Mouse (Mus musculus) forebrain, embryonic 13.5 days (tissue): Measurements from ENCODE around the gene Efna3. TPM values are rescaled to one million over a fixed set of nuclear protein-coding genes. Genes with fewer than 3 reads are reported as not detected.

Experiments used
- polyA plus RNA-seq: library from polyadenylated mRNA; unstranded; fragments of >200 nt; fragmentation: Nextera tagmentation; extraction: Ambion mirVana; gene quantifications from 2 replicates; pipeline ENCODE4 v1.2.1, GENCODE M21; 2015

Efna3 gene
- polyA plus RNA-seq, 1 experiment from 2014 or later: 18.7 TPM

Other genes starting within 250 kb of the Efna3 start
- gene Rusc1, start 229.7 kb downstream of the Efna3 start, polyA plus RNA-seq: 38.4 and 40.5 TPM in 2 replicates
- not detected in 2 replicates for gene Gm43738, start 221.9 kb downstream of the Efna3 start, polyA plus RNA-seq
- gene Fdps, start 221.0 kb downstream of the Efna3 start, polyA plus RNA-seq: 315 and 326 TPM in 2 replicates
- 0.09 and 0.26 TPM in 2 replicates for gene Pklr, start 186.8 kb downstream of the Efna3 start, polyA plus RNA-seq
- gene Hcn3, start 162.8 kb downstream of the Efna3 start, polyA plus RNA-seq: 19.0 and 19.6 TPM in 2 replicates
- gene Clk2, start 158.2 kb downstream of the Efna3 start, polyA plus RNA-seq: 25.0 and 26.2 TPM in 2 replicates
- 102 and 109 TPM in 2 replicates for gene Scamp3, start 145.5 kb downstream of the Efna3 start, polyA plus RNA-seq
- gene Fam189b, start 139.8 kb downstream of the Efna3 start, polyA plus RNA-seq: 15.1 and 23.0 TPM in 2 replicates
- gene Gba, start 120.0 kb downstream of the Efna3 start, polyA plus RNA-seq: 34.6 and 36.3 TPM in 2 replicates
- gene Thbs3, start 107.8 kb downstream of the Efna3 start, polyA plus RNA-seq: 79.2 and 96.1 TPM in 2 replicates
- 196 and 201 TPM in 2 replicates for gene Mtx1, start 95.9 kb downstream of the Efna3 start, polyA plus RNA-seq
- 2.8 and 3.1 TPM in 2 replicates for gene Muc1, start 93.9 kb downstream of the Efna3 start, polyA plus RNA-seq
- 221 and 237 TPM in 2 replicates for gene Krtcap2, start 77.0 kb downstream of the Efna3 start, polyA plus RNA-seq
- 36.6 and 43.2 TPM in 2 replicates for gene Trim46, start 76.7 kb downstream of the Efna3 start, polyA plus RNA-seq
- 100 and 106 TPM in 2 replicates for gene Dpm3, start 63.6 kb downstream of the Efna3 start, polyA plus RNA-seq
- 25.8 and 32.7 TPM in 2 replicates for gene Slc50a1, start 52.4 kb downstream of the Efna3 start, polyA plus RNA-seq
- gene Efna1, start 41.8 kb downstream of the Efna3 start, polyA plus RNA-seq: 9.5 and 10.9 TPM in 2 replicates
- 16.0 and 16.3 TPM in 2 replicates for gene Efna4, start 15.1 kb upstream of the Efna3 start, polyA plus RNA-seq
- gene Adam15, start 27.0 kb upstream of the Efna3 start, polyA plus RNA-seq: 24.1 and 27.5 TPM in 2 replicates
- gene Dcst2, start 39.0 kb upstream of the Efna3 start, polyA plus RNA-seq: 0.06 and 0.13 TPM in 2 replicates
- gene Dcst1, start 42.3 kb upstream of the Efna3 start, polyA plus RNA-seq: 0.37 and 0.57 TPM in 2 replicates
- gene Zbtb7b, start 71.8 kb upstream of the Efna3 start, polyA plus RNA-seq: 0.41 and 0.67 TPM in 2 replicates
- gene Lenep, start 79.8 kb upstream of the Efna3 start, polyA plus RNA-seq: 0.52 and 0.55 TPM in 2 replicates
- gene Flad1, start 88.9 kb upstream of the Efna3 start, polyA plus RNA-seq: 36.3 and 39.4 TPM in 2 replicates
- 352 TPM in 2 replicates for gene Cks1b, start 95.4 kb upstream of the Efna3 start, polyA plus RNA-seq
- gene Shc1, start 95.5 kb upstream of the Efna3 start, polyA plus RNA-seq: 15.9 and 16.7 TPM in 2 replicates
- gene Pygo2, start 107.2 kb upstream of the Efna3 start, polyA plus RNA-seq: 30.4 and 32.4 TPM in 2 replicates
- gene Pbxip1, start 113.7 kb upstream of the Efna3 start, polyA plus RNA-seq: 10.2 TPM in 2 replicates
- 73.3 and 75.0 TPM in 2 replicates for gene Pmvk, start 131.6 kb upstream of the Efna3 start, polyA plus RNA-seq
- 3.5 and 4.3 TPM in 2 replicates for gene Kcnn3, start 197.2 kb upstream of the Efna3 start, polyA plus RNA-seq